Mouse (Mus musculus) layer of hippocampus, adult 9-11 months (tissue): ENCODE measurements around the gene Sipa1l1.
A peak's percentile ranks its signal among the peaks of the same experiment; 100 is the strongest.

Experiments
- DNase-seq: peaks from one replicate; pipeline ENCODE4 v3.0.0; 2022

The Sipa1l1 gene

DNA sequence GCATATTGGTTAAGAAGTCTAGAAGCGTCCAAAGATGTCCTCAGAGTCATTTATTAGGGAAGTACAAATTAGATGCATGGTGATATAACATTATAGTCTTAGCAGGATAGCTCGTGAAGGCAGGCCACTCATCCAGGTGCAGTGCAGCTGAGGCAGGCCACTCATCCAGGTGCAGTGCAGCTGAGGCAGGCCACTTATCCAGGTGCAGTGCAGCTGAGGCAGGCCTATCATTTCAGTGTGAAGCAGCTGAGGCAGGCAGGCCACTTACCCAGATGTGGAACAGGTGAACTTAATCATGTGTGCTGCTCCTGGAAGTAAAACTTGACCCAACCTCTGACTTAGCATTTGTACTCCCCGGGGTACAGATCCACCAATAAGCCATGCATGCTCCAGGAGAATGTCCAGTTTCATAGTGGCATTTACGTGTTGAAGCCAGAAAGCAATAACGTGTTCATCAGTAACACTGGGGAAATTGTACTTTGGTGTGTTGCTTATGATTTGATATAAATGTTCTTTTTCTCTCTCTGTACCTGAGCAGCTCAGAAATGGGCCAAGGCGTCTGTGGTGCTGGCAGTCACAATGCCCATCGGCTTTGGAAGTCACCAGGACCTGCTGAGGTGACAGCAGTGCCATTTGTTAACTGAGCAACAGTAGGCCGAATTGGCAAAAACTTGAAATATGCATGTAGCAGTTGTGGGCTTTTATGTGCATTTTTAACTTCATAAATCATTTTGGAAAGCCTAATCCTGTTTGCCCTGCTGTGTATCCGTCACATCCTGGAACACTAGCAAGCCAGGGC, 129.7 kb downstream of the Sipa1l1 start:
- DNase-seq = no peak

DNA sequence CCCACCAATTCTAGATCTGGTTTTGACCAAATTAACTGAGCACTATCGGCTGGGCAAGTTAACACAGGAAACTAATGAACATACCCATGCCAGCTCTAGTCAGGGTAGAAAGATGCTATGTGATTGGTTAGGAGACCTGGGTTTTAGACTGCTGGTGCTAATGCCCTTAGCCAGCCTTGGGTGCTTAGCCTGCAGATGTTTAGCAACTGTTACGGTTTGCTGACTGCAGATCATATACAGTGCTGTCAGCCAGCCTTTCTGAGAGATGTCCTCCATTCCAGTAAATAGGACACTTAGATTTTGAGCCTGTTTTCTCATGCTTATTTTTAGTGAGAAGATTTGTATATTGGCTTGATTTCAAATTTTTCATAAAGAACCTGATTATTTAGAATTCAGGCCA, 135.0 kb downstream of the Sipa1l1 start:
- DNase-seq = no peak

DNA sequence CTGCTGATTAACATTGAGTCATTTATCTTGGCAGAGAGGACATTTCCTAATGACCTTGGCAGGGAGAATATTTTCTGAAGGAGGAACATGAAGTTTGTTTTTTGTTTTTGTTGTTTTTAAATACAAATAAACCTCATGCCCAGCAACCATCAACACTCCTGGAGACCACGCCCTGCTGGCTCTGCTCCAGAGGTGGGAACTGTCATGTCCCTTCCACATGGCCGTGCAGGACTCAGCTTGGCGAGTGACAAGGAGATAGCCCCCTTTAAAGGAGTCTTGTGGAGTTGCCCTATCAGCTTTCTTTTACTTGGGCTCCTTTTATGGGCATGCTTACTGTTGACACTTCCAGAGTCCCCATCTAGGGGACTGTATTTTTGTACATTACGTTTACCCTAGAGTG, 136.9 kb downstream of the Sipa1l1 start:
- no peak for DNase-seq

DNA sequence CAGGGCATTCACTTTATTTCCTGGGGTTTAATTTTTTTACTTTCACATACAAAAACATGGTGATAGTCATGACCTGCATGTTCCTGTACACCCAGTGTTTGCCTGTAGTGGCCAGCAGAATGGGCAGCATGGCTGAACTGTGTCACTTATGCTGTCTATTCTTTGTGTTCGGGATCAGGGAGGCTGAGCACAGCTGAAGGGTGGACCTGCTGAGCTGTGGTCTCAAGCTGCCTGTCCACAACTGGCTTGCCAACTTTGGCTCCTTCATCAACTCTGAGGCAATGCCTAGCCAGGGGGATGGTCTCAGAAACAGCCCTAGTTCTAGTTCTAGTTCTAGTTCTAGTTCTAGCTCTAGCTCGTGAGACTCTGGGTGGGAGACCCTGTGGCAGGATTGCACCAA, 142.5 kb downstream of the Sipa1l1 start:
- no peak for DNase-seq

DNA sequence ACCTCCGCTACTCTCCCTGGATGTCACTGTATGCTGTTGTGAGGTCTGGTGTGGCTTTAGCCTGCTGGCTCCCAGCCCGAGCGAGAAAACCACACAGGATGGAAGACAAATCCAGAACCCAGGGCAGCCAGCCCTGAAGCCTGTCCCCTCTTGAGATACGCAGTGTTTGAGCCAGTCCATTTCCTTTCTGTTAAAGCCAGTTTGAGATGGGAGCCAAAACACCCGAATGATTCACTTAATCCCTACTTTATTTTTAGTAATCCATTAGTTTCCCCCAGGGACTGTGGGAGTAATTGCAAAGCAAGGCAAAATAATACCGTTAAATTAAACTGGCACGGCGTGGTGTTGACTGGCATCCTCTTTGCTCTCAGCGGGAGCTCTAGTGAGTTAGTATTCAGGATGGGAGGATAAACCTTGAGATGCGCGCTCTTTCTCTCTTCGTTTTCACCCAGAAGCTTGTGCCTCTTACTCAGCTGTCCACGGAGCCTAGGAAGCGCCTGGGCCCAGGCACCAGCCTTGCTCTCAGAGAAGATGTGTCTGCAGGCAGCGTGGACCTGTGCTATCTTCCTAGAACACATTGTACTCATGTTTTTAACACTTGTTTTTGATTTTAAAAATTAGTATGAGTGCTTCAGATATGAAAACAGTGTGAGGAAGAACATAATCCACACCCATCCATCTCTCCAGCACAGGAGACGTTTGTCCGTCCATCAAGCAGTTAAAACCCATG, 143.1 kb downstream of the Sipa1l1 start:
- peak; percentile 38 for DNase-seq

DNA sequence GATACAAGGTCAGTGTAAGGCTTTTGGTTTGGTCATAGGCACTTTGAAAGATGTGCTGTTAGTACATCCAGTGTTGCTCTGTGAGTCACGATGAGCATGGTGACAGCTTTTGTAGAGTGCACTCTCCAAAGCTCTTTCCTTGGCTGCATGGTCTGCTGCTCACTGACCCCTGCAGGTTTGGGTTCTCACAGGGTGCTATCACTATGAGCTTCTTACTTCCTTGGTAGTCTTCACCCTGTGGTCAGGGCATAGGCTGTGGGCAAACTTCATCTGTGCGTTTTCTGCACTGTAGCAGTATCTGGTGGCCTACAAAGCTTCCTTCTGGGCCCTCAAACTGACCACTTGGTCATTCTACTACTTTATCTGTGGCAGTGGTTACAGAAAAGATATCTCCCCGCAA, 144.0 kb downstream of the Sipa1l1 start:
- no peak for DNase-seq

DNA sequence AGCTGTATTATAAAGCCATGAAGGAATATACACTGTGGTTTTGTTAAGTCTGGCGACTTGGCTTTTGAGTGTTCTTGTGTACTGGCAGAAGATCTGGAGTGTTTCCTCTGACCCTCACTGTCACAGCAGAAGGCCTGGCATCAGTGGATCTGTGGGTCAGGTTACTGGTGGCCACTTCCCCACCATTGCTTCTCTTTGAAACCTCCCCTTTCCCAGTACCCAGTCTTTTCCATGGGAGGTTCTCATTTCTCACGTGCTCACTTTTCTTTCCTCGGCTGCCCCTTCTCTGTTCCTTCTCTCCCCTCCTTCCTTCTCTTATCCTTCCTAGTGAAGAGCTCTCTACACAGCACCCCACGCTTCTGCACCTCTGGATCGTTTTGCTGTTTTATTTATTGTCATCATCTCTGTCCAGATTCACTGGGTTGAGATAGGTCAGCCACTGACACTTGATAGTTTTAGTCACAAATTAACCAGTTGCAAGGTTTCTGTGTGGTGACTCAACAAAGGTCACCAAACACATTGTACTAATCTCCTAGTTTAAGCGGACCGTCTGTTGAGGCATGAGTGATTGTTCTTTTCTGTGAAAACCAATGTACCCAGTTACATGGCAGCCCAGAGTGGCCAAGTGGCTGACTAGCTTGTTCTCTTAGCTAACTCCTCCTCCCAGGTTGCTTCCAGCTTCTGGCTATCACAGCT, 150.5 kb downstream of the Sipa1l1 start:
- no peak for DNase-seq

DNA sequence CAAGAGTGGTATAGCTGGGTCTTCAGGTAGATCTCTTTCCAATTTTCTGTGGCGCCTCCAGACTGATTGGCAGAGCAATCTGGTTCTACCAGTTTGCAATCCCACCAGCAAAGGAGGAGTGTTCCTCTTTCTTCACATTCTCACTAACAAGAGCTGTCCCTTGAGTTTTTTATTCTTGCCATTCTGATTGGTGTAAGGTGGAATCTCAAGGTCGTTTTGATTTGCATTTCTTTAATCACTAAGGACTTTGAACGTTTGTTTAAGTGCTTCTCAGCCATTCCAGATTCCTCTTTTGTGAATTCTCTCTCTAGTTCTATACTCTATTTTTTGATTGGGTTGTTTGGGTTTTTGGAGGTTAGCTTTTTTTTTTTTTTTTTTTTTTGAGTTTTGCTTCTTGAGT, 151.1 kb downstream of the Sipa1l1 start:
- DNase-seq = no peak

DNA sequence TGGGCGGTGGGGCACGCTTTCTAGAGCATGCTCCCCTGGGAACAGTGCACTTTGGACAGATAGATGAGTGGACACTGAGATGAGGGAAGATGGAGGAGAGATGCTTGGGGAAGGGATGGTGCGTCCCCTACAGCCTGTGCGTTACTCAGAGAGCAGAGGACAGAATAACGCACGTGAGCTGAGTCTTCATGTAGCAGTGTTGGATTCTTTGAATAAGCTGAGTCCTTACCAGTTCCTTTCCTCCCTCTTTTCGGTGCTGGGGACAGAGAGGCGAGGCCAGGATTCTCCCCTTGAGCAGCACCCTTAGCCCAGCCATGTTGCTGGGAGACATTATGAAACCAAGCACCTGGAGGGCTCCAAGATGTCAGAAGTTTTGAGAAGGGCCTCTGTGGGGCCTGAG, 152.3 kb downstream of the Sipa1l1 start:
- DNase-seq = no peak

DNA sequence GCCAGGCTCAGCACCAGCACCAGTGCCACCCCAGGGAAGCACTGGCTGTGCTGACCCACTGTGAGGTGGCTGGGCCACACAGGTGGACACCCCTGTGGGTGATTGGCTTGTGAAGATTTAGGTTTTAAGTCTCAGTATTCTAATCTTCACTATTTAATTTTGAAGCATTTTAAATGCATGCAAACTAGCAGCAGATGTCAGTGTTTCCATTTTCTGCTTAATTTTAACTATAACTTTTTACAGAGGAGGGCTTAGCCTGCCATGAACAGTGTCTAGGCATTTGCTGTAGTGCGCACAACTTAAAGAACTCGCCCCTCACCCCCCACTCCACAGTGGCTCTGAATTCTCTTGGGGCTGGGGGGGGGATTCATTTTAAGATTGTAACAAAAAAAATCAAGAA, 152.7 kb downstream of the Sipa1l1 start:
- DNase-seq = no peak

DNA sequence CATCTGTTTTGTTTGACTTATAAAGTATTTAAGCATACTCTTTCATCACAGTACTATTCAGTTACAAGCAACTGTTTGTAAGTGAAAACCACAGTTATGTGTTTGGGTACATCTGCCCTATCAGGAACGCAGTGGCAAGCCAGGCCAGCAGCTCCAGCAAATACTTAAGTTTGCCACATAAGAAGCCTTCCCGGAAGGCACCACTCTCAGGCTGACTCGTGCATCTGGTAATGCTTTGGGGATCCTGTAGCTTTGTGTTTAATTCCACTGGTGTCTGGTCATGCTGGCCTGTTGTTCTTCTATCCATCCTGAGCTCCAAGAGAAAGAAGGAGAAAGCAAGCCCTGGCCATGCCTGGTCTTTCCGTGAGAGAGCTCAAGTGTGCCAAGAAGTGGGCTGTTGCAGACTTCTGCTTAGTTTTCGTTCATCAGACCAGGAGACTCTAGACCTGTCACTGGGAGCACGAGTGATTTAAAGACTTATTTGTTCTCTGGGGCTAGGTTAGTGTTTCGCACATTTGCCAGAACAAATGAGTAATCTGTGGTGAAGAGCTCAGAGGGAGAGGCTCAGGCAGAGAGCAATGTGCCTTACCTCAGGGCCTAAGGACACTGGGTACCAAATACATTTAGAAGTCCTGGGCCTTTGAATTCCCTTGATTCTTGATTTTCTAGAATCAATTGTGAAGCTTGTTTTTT, 153.8 kb downstream of the Sipa1l1 start:
- DNase-seq = no peak

DNA sequence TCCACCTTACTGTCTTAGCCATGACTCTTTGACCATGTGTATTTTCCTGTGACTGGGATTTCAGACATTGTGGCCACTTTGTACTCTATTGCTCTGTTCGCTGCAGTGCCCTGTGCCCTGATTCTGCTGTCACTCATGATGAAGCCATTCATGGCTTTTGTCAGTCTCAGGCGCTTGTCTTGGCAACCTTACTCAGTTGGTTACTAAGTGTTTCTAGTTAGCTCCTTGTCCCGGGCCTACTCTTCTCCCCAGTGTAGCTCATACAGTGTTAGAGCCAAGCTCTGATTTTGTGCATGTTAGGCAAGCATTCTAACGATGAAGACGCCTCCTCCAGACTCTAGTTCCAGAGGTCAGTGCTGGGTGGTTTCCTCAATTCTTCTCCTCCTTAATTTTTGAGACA, 155.5 kb downstream of the Sipa1l1 start:
- no peak for DNase-seq

DNA sequence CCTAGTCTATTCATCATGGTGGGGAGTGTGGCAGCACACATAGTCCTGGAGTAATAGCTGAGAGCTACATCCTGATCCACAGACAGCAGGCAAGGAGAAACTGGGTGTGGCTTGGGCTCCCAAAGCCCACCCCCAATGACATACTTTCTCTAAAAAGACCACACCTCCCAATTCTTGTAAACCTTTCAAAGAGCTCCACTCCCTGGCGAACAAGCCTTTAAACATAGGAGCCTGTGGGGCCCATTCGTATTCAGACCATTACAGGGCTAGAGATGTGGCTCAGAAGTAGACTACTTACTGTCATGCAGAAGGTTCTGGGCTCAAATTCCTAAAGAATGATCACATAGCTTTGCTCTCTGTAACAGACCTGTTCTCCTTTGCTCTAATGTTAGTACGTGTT, 156.4 kb downstream of the Sipa1l1 start:
- DNase-seq = no peak

DNA sequence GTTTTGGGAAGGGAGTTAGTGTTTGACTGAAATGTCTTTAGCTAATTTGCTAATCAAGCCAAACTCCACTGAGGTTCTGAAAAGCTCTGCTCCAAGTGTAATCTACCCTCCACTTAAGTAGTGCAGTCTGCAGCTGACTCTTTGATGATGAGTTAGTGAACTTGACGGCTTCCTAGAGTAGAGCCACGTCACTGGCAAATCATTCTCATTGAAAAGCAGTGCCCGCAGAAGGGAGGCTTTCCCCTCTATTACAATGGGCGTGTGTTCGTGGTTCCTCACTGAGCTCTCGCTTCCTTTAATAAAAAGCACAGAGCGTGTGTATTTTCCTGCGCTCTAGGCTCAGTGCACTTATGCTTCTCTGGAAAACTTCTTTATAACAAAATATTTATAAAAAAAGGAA, 157.3 kb downstream of the Sipa1l1 start:
- DNase-seq = no peak

DNA sequence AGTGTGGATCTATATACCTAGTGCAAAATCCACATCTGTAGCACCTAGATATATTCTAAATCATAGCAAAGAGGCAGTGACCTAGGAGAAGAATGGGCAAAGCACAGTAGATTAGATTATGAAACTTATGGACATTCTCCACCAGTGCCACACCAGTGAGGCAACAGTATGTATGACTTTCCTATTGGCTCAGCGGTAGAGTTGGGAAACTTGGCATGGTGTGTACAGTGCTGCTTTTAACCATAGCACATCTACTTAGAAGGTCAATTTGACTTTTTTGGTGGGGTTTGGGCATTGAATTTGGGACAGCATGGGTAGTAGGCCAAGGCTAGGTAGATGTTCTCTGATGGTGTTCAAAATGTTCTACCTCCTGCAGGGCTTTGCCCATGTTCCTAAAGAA, 159.0 kb downstream of the Sipa1l1 start:
- DNase-seq = no peak

DNA sequence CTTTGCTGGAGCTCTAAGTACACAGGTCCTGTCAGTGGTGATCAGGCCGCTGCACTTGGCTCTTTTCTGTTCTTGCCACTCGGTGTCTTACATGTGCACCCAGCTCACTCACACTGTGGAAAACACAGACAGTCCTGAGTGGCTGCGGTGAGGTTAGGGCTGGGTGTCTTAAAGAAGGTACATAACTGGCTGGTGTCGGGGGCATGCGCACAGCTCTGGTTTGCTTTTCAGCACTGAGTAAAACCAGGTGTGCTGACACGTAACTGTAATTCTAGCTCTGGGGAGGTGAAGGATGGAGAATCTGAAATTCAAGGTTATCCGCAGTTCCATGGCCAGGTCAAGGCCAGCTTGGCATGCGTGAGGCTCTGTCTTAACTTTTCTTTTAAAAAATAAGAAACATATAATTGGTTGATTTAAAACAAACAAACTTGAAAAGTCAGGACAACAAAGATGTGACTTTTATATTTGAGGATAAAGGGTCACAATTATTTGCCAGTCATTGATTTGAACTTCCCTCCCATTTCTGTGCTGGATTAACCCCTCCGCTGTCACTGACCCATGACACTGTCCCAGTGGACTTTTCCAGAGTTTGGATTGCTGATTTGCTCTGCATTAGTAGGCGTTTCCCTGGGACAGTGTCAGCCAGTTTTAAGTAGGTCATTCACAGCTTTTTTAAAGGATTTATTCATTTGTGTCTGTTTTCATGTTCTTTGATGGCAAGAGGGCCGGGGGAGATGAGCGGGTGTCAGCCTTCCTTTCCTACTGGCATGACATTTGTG, 163.9 kb downstream of the Sipa1l1 start:
- no peak for DNase-seq

DNA sequence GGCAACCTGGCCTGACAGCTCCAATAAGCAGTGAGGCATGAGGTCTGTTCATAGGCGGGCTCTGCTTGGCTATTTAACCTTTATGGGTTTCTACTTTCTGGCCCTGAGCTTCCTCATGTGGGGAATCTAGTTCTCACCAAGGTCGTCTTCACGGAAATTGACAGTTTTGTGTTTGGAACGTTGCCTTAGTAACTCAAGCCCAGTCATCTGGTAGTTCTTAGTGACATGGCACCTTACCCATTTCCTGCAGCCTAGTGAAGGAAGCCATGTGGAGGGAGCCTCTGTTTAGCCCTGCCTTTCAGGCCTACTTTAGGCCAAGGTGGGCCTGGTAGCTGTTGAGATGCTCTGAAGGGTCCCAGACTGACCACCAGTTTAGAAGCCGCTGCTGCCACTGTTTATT, 164.9 kb downstream of the Sipa1l1 start:
- DNase-seq = no peak

DNA sequence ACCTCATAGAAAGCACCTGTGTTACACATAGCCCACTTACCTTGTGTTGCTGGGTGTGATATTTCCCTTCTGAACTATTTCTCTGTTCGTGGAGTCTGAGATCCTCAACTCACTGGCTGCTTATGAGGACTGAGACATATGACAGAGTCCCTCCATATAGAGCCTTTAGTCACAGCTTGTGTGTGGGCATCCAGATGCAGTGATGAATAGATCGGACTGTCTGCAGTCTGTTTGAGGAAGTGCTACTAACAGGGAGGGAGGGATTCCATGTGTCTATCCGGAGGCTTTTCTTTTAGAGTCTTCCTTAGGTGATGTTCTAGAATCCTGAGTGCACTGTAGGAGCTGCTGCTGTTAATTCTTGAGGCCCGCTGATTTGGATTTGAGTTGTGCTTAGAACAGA, 165.4 kb downstream of the Sipa1l1 start:
- no peak for DNase-seq

DNA sequence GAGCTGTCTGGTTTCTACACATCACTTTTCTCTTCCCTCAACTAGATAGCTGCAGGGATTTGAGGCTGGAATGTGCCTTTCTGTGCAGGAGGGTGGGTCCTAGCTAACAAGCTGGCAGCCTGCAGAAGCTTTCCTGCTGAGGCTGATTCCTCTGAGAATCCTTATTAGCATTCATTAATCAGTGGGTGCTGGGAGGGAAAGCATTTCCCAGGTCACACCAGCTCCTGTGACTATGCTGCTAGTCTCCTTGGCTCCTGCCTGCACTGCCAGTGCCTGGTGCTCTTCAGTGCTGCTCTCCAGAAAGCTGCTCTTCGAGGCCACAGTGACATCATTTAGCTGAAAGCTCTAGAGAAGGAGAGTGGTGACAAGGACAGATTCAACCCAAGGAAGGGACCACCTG, 166.0 kb downstream of the Sipa1l1 start:
- no peak for DNase-seq

DNA sequence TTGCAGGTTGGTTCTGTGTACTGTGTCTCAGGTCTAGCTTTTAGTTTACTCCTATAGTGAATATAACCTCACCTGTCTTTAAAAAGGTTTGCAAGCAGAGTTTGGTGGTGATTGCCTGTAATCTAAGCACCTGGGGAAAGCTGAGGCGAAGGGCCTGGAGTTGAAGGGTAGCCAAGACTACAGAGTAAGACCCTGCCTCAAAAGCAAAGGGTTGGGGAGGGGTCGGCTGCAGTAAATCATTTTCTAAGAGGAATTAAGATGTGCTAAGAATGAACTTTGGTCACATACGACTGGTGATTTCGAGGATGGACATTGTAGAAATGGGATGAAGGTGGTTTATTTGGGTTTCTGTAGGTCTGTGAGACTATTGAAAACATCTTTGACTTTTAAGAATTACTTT, 169.4 kb downstream of the Sipa1l1 start:
- DNase-seq = no peak

DNA sequence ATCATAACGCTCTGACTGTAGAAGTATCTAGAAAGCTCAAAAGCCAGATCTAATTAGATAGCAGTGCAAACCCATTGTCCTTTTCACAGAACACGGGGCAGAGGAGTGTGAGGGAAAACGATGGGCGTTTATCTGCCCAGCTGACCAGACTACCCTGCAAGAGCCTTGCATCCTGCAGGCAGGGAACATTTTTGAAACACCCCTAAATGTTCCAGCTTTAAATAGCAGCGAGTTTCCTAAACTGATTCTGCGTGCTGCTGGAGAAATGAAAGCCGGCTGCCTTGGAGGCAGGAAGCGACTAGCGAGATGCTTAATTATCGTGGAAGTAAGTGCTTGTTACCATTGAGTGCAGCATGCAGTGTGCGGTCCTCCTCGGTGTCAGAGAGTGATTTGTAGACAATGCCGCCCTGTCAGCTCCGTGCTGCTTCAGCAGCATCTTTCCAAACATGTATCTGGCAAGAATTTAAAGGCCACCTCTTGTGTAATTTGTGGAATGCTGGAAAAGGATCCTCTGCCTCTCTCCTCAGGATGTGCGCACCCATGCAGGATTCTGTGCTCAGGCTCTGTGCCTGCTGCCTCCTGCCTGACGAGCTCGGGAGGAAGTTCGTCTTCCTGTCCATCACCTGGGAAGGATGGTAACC, 170.2 kb downstream of the Sipa1l1 start:
- peak; percentile 44 for DNase-seq
